Mouse (Mus musculus) hindbrain, postnatal 0 days (tissue): Measurements from ENCODE around the gene Nrgn. TPM values are rescaled to one million over a fixed set of nuclear protein-coding genes. Genes with fewer than 3 reads are reported as not detected.

Experiments
- ATAC-seq: fragments of 200-750 bp; cut with Nextera tagmentation; 2 replicates; pipeline ENCODE4 v1.8.0; 2017; ENCODE audit warnings: mild to moderate bottlenecking, moderate TSS enrichment, moderate library complexity
- DNase-seq: peaks from one replicate; pipeline ENCODE4 v3.0.0-alpha.2; 2015; ENCODE audit warnings: low spot score
- H3K27ac ChIP-seq: fragments of 300-500 bp; sonication (generic); 2 replicates; pipeline ENCODE4 v1.5.1; 2014; ENCODE audit warnings: mild to moderate bottlenecking
- H3K27me3 ChIP-seq: fragments of 300-500 bp; sonication (generic); 2 replicates; pipeline ENCODE4 v1.6.1; 2014; ENCODE audit warnings: low read length, mixed read lengths; ENCODE audit not compliant: insufficient read depth
- H3K36me3 ChIP-seq: fragments of 300-500 bp; sonication (generic); 2 replicates; pipeline ENCODE4 v1.6.1; 2014; ENCODE audit warnings: low read length, mixed read lengths; ENCODE audit not compliant: insufficient read depth
- H3K4me1 ChIP-seq: fragments of 300-500 bp; sonication (generic); 2 replicates; pipeline ENCODE4 v1.6.1; 2014; ENCODE audit warnings: antibody characterized with exemption, low read length, mixed read lengths; ENCODE audit not compliant: insufficient read depth
- H3K4me2 ChIP-seq: fragments of 300-500 bp; sonication (generic); 2 replicates; pipeline ENCODE4 v1.6.1; 2014; ENCODE audit warnings: low read depth, mild to moderate bottlenecking, low read length, moderate library complexity, mixed read lengths
- H3K4me3 ChIP-seq: fragments of 300-500 bp; sonication (generic); 2 replicates; pipeline ENCODE4 v1.5.1; 2014; ENCODE audit warnings: low read length
- H3K9ac ChIP-seq: fragments of 300-500 bp; sonication (generic); replicated peaks from 2 replicates; pipeline ENCODE4 v1.6.1; 2014; ENCODE audit warnings: mild to moderate bottlenecking, low read length, moderate library complexity, mixed read lengths
- H3K9me3 ChIP-seq: fragments of 300-500 bp; sonication (generic); 2 replicates; pipeline ENCODE4 v1.6.1; 2016; ENCODE audit warnings: low read length, mixed read lengths
- CTCF ChIP-seq: IDR thresholded peaks from 2 replicates; pipeline ENCODE4 v1.5.1; 2016; ENCODE audit warnings: antibody characterized with exemption, control low read depth, low read depth
- WGBS: fragments of 180-500 bp; shearing (Covaris S2); extraction: QIAGEN DNeasy Blood & Tissue Kit; methylation state at CpG from one replicate; pipeline ENCODE4 v1.1.7; 2014; 5-methylcytosine and 5-hydroxymethylcytosine counted together
- polyA plus RNA-seq: library from polyadenylated mRNA; unstranded; fragments of >200 nt; fragmentation: Nextera tagmentation; extraction: Ambion mirVana; gene quantifications from 2 replicates; pipeline ENCODE4 v1.2.1, GENCODE M21; 2015
- total RNA-seq: library from RNA; depleted of rRNA; stranded (reverse); fragments of >200 nt; gene quantifications from 2 replicates; pipeline ENCODE4 v1.2.3, GENCODE M21; 2014; rRNA removed

Nrgn gene
- total and polyA plus RNA-seq, 2 experiments from 2014 or later, result 8.3 to 15.4 TPM

- H3K4me3 ChIP-seq, result no peak overlapping the region
- H3K9ac ChIP-seq, result no peak overlapping the region
- no peak overlapping the region for H3K4me2 ChIP-seq
- H3K27me3 ChIP-seq, result no peaks in the 10 kb centered on the region
- H3K27ac ChIP-seq, result no peak overlapping the region
- TF ChIP-seq CTCF, result no peak
- no peaks in the 10 kb centered on the region for H3K9me3 ChIP-seq
- H3K36me3 ChIP-seq, result no peaks in the 10 kb centered on the region
- no peaks in the 10 kb centered on the region for H3K4me1 ChIP-seq
- ATAC-seq (no peak), DNase-seq (no peak)
- WGBS, result 75% methylated on average over 3 of the region's 3 CpGs
Measured at GRCm38 (mm10) chr9:37500201-37500600, 52.5 kb downstream of the Nrgn start.

- Histone ChIP-seq H3K4me3 (no peak overlapping the region), H3K36me3 (no peaks in the 10 kb centered on the region), H3K27ac (no peak overlapping the region), H3K9ac (no peak overlapping the region), H3K4me2 (no peak overlapping the region), H3K9me3 (no peaks in the 10 kb centered on the region), H3K4me1 (no peaks in the 10 kb centered on the region), H3K27me3 (no peaks in the 10 kb centered on the region)
- DNase-seq, result no peak
- TF ChIP-seq CTCF, result no peak
- no peak for ATAC-seq
Measured at GRCm38 (mm10) chr9:37496325-37496724, 56.4 kb downstream of the Nrgn start.

- 75% methylated on average over 3 of the region's 3 CpGs for WGBS
- Histone ChIP-seq H3K4me2 (no peak overlapping the region), H3K4me1 (no peaks in the 10 kb centered on the region), H3K27ac (no peak overlapping the region), H3K9ac (no peak overlapping the region), H3K36me3 (no peaks in the 10 kb centered on the region), H3K27me3 (no peaks in the 10 kb centered on the region), H3K9me3 (no peaks in the 10 kb centered on the region), H3K4me3 (no peak overlapping the region)
- DNase-seq (no peak), ATAC-seq (no peak)
- no peak for TF ChIP-seq CTCF
Measured at GRCm38 (mm10) chr9:37495761-37496160, 56.9 kb downstream of the Nrgn start.

Other genes with a start within 250 kb of the Nrgn start
- gene Ccdc15, start 204.5 kb downstream of the Nrgn start, total RNA-seq, result 5.5 and 6.9 TPM in 2 replicates
- 7.1 and 7.4 TPM in 2 replicates for gene Ccdc15, start 204.5 kb downstream of the Nrgn start, polyA plus RNA-seq
- gene Hepacam, start 185.6 kb downstream of the Nrgn start, total RNA-seq, result 40.5 and 45.9 TPM in 2 replicates
- 69.2 and 74.4 TPM in 2 replicates for gene Hepacam, start 185.6 kb downstream of the Nrgn start, polyA plus RNA-seq
- gene Robo4, start 151.0 kb downstream of the Nrgn start, total RNA-seq, result 12.5 and 13.1 TPM in 2 replicates
- gene Robo4, start 151.0 kb downstream of the Nrgn start, polyA plus RNA-seq, result 3.6 and 4.5 TPM in 2 replicates
- 2.0 and 2.8 TPM in 2 replicates for gene Robo3, start 119.7 kb downstream of the Nrgn start, total RNA-seq
- gene Robo3, start 119.7 kb downstream of the Nrgn start, polyA plus RNA-seq, result 1.5 and 1.6 TPM in 2 replicates
- gene Msantd2, start 63.6 kb downstream of the Nrgn start, total RNA-seq, result 20.0 and 34.0 TPM in 2 replicates
- 16.1 and 17.8 TPM in 2 replicates for gene Msantd2, start 63.6 kb downstream of the Nrgn start, polyA plus RNA-seq
- 34.2 and 43.7 TPM in 2 replicates for gene Esam, start 24.8 kb downstream of the Nrgn start, total RNA-seq
- gene Esam, start 24.8 kb downstream of the Nrgn start, polyA plus RNA-seq, result 36.1 and 37.9 TPM in 2 replicates
- gene Vsig2, start 13.6 kb downstream of the Nrgn start, total RNA-seq, result 3.0 and 3.9 TPM in 2 replicates
- gene Vsig2, start 13.6 kb downstream of the Nrgn start, polyA plus RNA-seq, result 1.3 and 1.6 TPM in 2 replicates
- gene Siae, start 2.8 kb upstream of the Nrgn start, total RNA-seq, result 9.7 and 18.7 TPM in 2 replicates
- 12.5 and 15.5 TPM in 2 replicates for gene Siae, start 2.8 kb upstream of the Nrgn start, polyA plus RNA-seq
- 4.2 TPM in 1 of 2 replicates, not detected in the other for gene Spa17, start 60.8 kb upstream of the Nrgn start, total RNA-seq
- 11.6 and 13.9 TPM in 2 replicates for gene Spa17, start 60.8 kb upstream of the Nrgn start, polyA plus RNA-seq
- gene Tbrg1, start 104.4 kb upstream of the Nrgn start, total RNA-seq, result 44.5 and 45.6 TPM in 2 replicates
- gene Tbrg1, start 104.4 kb upstream of the Nrgn start, polyA plus RNA-seq, result 82.9 and 87.7 TPM in 2 replicates
- not detected in 2 replicates for gene Panx3, start 116.3 kb upstream of the Nrgn start, total RNA-seq
- gene Panx3, start 116.3 kb upstream of the Nrgn start, polyA plus RNA-seq, result 0.10 TPM in 1 of 2 replicates, not detected in the other
- not detected in 2 replicates for gene Olfr160, start 163.3 kb upstream of the Nrgn start, total RNA-seq
- not detected in 2 replicates for gene Olfr160, start 163.3 kb upstream of the Nrgn start, polyA plus RNA-seq
- 0.58 TPM in 1 of 2 replicates, not detected in the other for gene Olfr874, start 192.2 kb upstream of the Nrgn start, total RNA-seq
- gene Olfr874, start 192.2 kb upstream of the Nrgn start, polyA plus RNA-seq, result not detected in 2 replicates
- gene Olfr875, start 219.0 kb upstream of the Nrgn start, total RNA-seq, result not detected in 2 replicates
- not detected in 2 replicates for gene Olfr875, start 219.0 kb upstream of the Nrgn start, polyA plus RNA-seq